Mouse (Mus musculus): ENCODE measurements around the gene Nxph4.

Nxph4 gene

GRCm38 (mm10) chr10:127534036-127534928 lies at the start of gene Nxph4:
Gene Nxph4 (minus strand): TSS chr10:127534559.
- DNase-seq (ENCODE audit: low spot score in 2 of 2): peak in 1 of 2 experiments; percentile 22

GRCm38 (mm10) chr10:127583649-127584048 lies 49.3 kb upstream of the Nxph4 start:
- no peak for DNase-seq (ENCODE audit: low spot score in 2 of 2)

- DNase-seq (ENCODE audit: low spot score in 2 of 2): no peak
Measured at GRCm38 (mm10) chr10:127581291-127581690, 46.9 kb upstream of the Nxph4 start.

GRCm38 (mm10) chr10:127577982-127578381 lies 43.6 kb upstream of the Nxph4 start:
- DNase-seq (ENCODE audit: low spot score in 2 of 2): no peak

- DNase-seq (ENCODE audit: low spot score in 2 of 2): no peak
Measured at GRCm38 (mm10) chr10:127577156-127577555, 42.8 kb upstream of the Nxph4 start.

- DNase-seq (ENCODE audit: low spot score in 2 of 2): peak; percentile 34 to 51
Measured at GRCm38 (mm10) chr10:127576381-127576961, 42.1 kb upstream of the Nxph4 start.

- no peak for DNase-seq (ENCODE audit: low spot score in 2 of 2)
Measured at GRCm38 (mm10) chr10:127575741-127576140, 41.4 kb upstream of the Nxph4 start.

- no peak for DNase-seq (ENCODE audit: low spot score in 2 of 2)
Measured at GRCm38 (mm10) chr10:127572281-127572680, 37.9 kb upstream of the Nxph4 start.

GRCm38 (mm10) chr10:127570937-127571641 lies 36.7 kb upstream of the Nxph4 start:
- DNase-seq (ENCODE audit: low spot score in 2 of 2): peak in 1 of 2 experiments; percentile 48

GRCm38 (mm10) chr10:127570384-127570783 lies 36.0 kb upstream of the Nxph4 start:
- peak; percentile 40 to 69 for DNase-seq (ENCODE audit: low spot score in 2 of 2)

- peak; percentile 55 to 74 for DNase-seq (ENCODE audit: low spot score in 2 of 2)
Measured at GRCm38 (mm10) chr10:127569450-127569849, 35.1 kb upstream of the Nxph4 start.

- no peak for DNase-seq (ENCODE audit: low spot score in 2 of 2)
Measured at GRCm38 (mm10) chr10:127566553-127567326, 32.4 kb upstream of the Nxph4 start.

- no peak for DNase-seq (ENCODE audit: low spot score in 2 of 2)
Measured at GRCm38 (mm10) chr10:127564301-127564700, 29.9 kb upstream of the Nxph4 start.

- no peak for DNase-seq (ENCODE audit: low spot score in 2 of 2)
Measured at GRCm38 (mm10) chr10:127563840-127564239, 29.5 kb upstream of the Nxph4 start.

- no peak for DNase-seq (ENCODE audit: low spot score in 2 of 2)
Measured at GRCm38 (mm10) chr10:127561145-127561544, 26.8 kb upstream of the Nxph4 start.

- no peak for DNase-seq (ENCODE audit: low spot score in 2 of 2)
Measured at GRCm38 (mm10) chr10:127557397-127557796, 23.0 kb upstream of the Nxph4 start.

- DNase-seq (ENCODE audit: low spot score in 2 of 2): no peak
Measured at GRCm38 (mm10) chr10:127555703-127556102, 21.3 kb upstream of the Nxph4 start.

- DNase-seq (ENCODE audit: low spot score in 2 of 2): no peak
Measured at GRCm38 (mm10) chr10:127549892-127550291, 15.5 kb upstream of the Nxph4 start.

- DNase-seq (ENCODE audit: low spot score in 2 of 2): no peak
Measured at GRCm38 (mm10) chr10:127548236-127548635, 13.9 kb upstream of the Nxph4 start.

- DNase-seq (ENCODE audit: low spot score in 2 of 2): no peak
Measured at GRCm38 (mm10) chr10:127546505-127546904, 12.1 kb upstream of the Nxph4 start.

GRCm38 (mm10) chr10:127544375-127544774 lies 10.0 kb upstream of the Nxph4 start:
- no peak for DNase-seq (ENCODE audit: low spot score in 2 of 2)

- DNase-seq (ENCODE audit: low spot score in 2 of 2): no peak
Measured at GRCm38 (mm10) chr10:127543916-127544315, 9.6 kb upstream of the Nxph4 start.

All from spleen, postnatal 36 days (tissue).